Mouse (Mus musculus): ENCODE measurements around the gene A730061H03Rik. TPM values are rescaled to one million over a fixed set of nuclear protein-coding genes. Genes with fewer than 3 reads are reported as not detected.

Gene A730061H03Rik
- polyA plus RNA-seq, 1 experiment from 2014 or later = 0.55 TPM

DNA sequence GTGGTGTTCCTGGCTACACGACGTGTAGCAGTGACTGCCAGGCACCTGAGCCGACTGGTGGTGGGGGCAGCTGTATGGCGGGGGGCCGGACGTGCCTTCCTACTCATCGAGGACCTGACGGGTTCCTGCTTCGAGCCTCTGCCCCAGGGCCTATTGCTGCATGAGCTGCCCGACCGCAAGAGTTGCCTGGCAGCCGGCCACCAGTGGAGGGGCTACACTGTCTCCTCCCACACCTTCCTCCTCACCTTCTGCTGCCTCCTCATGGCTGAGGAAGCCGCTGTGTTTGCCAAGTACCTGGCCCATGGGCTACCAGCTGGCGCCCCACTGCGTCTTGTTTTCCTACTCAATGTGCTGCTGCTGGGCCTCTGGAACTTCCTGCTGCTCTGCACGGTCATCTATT, 16.2 kb upstream of the A730061H03Rik start:
- no peaks in the 10 kb centered on the region for H3K9me3 ChIP-seq (replicated peaks; ENCODE audit: control insufficient read depth, low read length, poor library complexity, severe bottlenecking)
- no peak overlapping the region for H3K4me2 ChIP-seq (ENCODE audit: low read length)
- H3K4me1 ChIP-seq (ENCODE audit: control insufficient read depth, insufficient read depth, low read length) = peaks cover 9% of the 10 kb centered on the region
- no peak overlapping the region for H3K4me3 ChIP-seq (ENCODE audit: low read depth, low read length)
- no peak for ATAC-seq
- H3K36me3 ChIP-seq (ENCODE audit: control insufficient read depth, insufficient read depth, low read length) = no peaks in the 10 kb centered on the region
- WGBS = 83% methylated on average over 16 of the region's 16 CpGs
- no peak overlapping the region for H3K9ac ChIP-seq (ENCODE audit: low read depth, low read length)
- no peaks in the 10 kb centered on the region for H3K27me3 ChIP-seq (ENCODE audit: control insufficient read depth, insufficient read depth, low read depth, low read length)
- no peak overlapping the region for H3K27ac ChIP-seq (ENCODE audit: low read length)

DNA sequence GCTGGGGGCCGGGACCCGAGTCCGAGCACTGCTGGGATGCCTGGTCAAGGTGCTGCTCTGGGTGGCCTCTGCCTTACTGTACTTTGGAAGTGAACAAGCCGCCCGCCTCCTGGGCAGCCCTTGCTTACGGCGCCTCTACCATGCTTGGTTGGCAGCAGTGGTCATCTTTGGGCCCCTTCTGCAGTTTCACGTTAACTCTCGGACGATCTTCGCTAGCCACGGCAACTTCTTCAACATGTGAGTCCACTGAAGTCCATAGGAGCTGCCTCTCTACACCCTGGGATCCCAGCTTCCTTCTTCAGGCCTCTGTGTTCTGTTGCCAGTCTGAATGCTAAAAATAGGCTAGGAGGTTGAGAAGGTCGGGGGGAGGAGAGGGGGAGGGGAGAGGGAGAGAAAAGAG, 15.5 kb upstream of the A730061H03Rik start:
- Histone ChIP-seq H3K4me3 (ENCODE audit: low read depth, low read length) (no peak overlapping the region), H3K36me3 (ENCODE audit: control insufficient read depth, insufficient read depth, low read length) (no peaks in the 10 kb centered on the region), H3K27me3 (ENCODE audit: control insufficient read depth, insufficient read depth, low read depth, low read length) (no peaks in the 10 kb centered on the region), H3K27ac (ENCODE audit: low read length) (no peak overlapping the region), H3K4me2 (ENCODE audit: low read length) (no peak overlapping the region), H3K9me3 (replicated peaks; ENCODE audit: control insufficient read depth, low read length, poor library complexity, severe bottlenecking) (no peaks in the 10 kb centered on the region), H3K4me1 (ENCODE audit: control insufficient read depth, insufficient read depth, low read length) (peaks cover 9% of the 10 kb centered on the region), H3K9ac (ENCODE audit: low read depth, low read length) (no peak overlapping the region)
- 77% methylated on average over 13 of the region's 13 CpGs for WGBS
- no peak for ATAC-seq

DNA sequence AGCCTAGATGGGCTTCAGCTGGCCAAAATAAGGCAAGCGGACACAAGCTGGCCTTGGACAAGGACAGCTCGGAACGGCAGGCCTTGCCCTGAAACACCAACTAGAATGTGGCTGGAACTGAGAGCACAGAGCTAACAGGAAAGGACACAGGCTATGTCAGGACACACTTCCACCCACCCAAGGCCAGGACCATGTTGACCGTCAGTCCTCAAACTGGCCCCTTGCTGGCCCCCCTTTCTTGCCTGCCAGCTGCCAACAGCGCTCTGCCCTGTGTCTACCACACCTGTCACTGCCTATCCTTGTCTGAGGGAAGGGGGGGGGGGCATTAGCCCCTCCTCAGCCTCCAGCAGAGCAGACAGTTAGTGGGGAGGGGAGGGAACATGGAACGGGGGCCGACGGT, 15.1 kb upstream of the A730061H03Rik start, which contains the start of gene Fitm1:
TSS of gene Fitm1 (plus strand) at position 316 of the 400 bp plus-strand sequence.
- 87% methylated on average over 8 of the region's 8 CpGs for WGBS

DNA sequence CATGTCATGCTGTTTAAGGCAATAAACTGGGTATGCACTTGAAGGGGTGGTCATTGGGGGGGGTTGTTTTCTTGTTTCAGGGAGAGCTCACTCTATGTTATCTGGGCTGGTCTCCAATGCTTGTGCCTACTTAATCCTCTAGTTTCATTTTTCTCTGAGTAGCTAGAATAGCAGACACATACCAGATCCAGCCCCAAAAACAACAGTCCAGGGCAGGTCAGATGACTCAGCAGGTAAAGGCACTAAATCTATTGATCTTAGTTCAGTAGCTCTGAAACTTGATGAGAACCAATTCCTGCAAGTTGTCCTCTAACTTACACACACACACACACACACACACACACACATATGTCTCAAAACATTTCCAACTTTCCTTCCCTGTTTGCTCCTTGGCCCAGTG, 11.6 kb upstream of the A730061H03Rik start:
- Histone ChIP-seq H3K4me1 (ENCODE audit: control insufficient read depth, insufficient read depth, low read length) (no peaks in the 10 kb centered on the region), H3K9me3 (replicated peaks; ENCODE audit: control insufficient read depth, low read length, poor library complexity, severe bottlenecking) (no peaks in the 10 kb centered on the region), H3K4me3 (ENCODE audit: low read depth, low read length) (no peak overlapping the region), H3K4me2 (ENCODE audit: low read length) (no peak overlapping the region), H3K9ac (ENCODE audit: low read depth, low read length) (no peak overlapping the region), H3K36me3 (ENCODE audit: control insufficient read depth, insufficient read depth, low read length) (peaks cover 17% of the 10 kb centered on the region; the same call in 1 of the 2 replicates), H3K27ac (ENCODE audit: low read length) (no peak overlapping the region), H3K27me3 (ENCODE audit: control insufficient read depth, insufficient read depth, low read depth, low read length) (no peaks in the 10 kb centered on the region)
- ATAC-seq = no peak

More for the DNA sequence above, 15.1 kb upstream of the A730061H03Rik start, which contains the start of gene Fitm1:
- Histone ChIP-seq H3K4me1 (ENCODE audit: control insufficient read depth, insufficient read depth, low read length) (peaks cover 9% of the 10 kb centered on the region), H3K9ac (ENCODE audit: low read depth, low read length) (no peak within 1 kb of the TSS), H3K4me3 (ENCODE audit: low read depth, low read length) (no peak within 1 kb of the TSS), H3K4me2 (ENCODE audit: low read length) (no peak within 1 kb of the TSS), H3K27ac (ENCODE audit: low read length) (no peak within 1 kb of the TSS), H3K36me3 (ENCODE audit: control insufficient read depth, insufficient read depth, low read length) (no peaks in the 10 kb centered on the region), H3K27me3 (ENCODE audit: control insufficient read depth, insufficient read depth, low read depth, low read length) (no peaks in the 10 kb centered on the region), H3K9me3 (replicated peaks; ENCODE audit: control insufficient read depth, low read length, poor library complexity, severe bottlenecking) (no peaks in the 10 kb centered on the region)
- no peak for ATAC-seq

DNA sequence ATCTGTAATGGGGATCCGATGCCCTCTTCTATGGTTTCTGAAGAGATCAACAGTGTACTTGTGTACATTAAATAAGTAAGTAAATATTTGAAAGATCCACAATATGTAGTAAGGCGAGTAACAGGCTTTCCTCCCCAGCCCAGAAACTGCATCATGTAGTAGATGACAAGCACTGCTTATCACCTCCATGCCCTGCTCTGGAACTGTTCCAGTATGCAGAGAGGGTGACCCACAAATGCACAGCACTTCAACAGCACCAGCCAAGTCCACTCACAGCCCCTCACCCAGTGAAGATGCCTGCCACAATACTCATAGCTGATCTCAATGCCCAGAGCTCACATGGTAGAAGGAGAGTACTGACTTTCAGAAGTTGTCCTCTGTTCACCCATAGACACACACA, 10.4 kb upstream of the A730061H03Rik start:
- 93% methylated on average over 2 of the region's 2 CpGs for WGBS
- no peak overlapping the region for H3K9ac ChIP-seq (ENCODE audit: low read depth, low read length)
- no peak overlapping the region for H3K4me3 ChIP-seq (ENCODE audit: low read depth, low read length)
- no peaks in the 10 kb centered on the region for H3K27me3 ChIP-seq (ENCODE audit: control insufficient read depth, insufficient read depth, low read depth, low read length)
- no peak overlapping the region for H3K27ac ChIP-seq (ENCODE audit: low read length)
- no peak for ATAC-seq
- H3K4me2 ChIP-seq (ENCODE audit: low read length) = no peak overlapping the region
- no peaks in the 10 kb centered on the region for H3K9me3 ChIP-seq (replicated peaks; ENCODE audit: control insufficient read depth, low read length, poor library complexity, severe bottlenecking)
- H3K36me3 ChIP-seq (ENCODE audit: control insufficient read depth, insufficient read depth, low read length) = peaks cover 21% of the 10 kb centered on the region; the same call in 1 of the 2 replicates
- H3K4me1 ChIP-seq (ENCODE audit: control insufficient read depth, insufficient read depth, low read length) = no peaks in the 10 kb centered on the region

DNA sequence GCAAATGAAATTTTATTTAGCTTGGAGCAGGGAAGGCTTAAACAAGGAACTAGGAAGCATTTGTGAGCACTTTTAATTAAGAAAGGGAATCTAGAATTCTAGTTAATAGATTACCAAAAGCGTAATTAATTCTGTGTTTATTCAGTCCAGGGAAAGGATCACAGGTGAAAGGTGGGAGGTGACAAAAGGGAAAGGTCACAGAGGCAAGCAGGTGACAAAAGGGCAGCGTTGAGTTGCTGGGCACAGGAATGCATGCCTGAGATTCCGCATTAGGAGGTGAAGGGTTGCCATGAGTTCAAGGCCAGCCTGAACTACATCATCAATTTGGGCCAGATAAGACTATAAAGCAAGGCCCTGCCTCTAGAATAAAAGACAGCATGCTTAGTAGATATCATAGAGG, 7.3 kb upstream of the A730061H03Rik start:
- Histone ChIP-seq H3K4me1 (ENCODE audit: control insufficient read depth, insufficient read depth, low read length) (0 out of 2 replicates have a peak, but pooled peaks cover under 1% of the 10 kb centered on the region), H3K27me3 (ENCODE audit: control insufficient read depth, insufficient read depth, low read depth, low read length) (no peaks in the 10 kb centered on the region), H3K36me3 (ENCODE audit: control insufficient read depth, insufficient read depth, low read length) (peaks cover 34% of the 10 kb centered on the region), H3K9me3 (replicated peaks; ENCODE audit: control insufficient read depth, low read length, poor library complexity, severe bottlenecking) (no peaks in the 10 kb centered on the region), H3K4me2 (ENCODE audit: low read length) (no peak overlapping the region), H3K9ac (ENCODE audit: low read depth, low read length) (no peak overlapping the region), H3K27ac (ENCODE audit: low read length) (no peak overlapping the region), H3K4me3 (ENCODE audit: low read depth, low read length) (no peak overlapping the region)
- ATAC-seq = no peak
- 91% methylated on average over 3 of the region's 3 CpGs for WGBS

DNA sequence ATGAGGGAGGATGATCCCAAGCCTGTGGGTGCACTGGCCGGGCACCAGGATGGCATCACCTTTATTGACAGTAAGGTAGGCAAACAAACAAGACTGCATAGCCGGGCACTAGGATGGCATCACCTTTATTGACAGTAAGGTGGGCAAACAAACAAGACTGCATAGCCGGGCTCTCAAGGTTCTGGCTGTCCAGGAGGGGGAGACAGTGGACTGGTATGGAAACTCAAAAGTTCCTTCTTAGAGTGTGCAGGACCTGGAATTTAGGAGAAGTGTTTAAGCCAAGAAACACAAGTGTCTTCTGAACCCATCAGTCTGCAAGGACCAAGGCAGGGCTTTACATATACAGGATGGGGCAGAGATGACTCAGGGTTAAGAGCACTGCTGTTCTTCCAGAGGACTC, 5.5 kb upstream of the A730061H03Rik start:
- 93% methylated on average over 3 of the region's 3 CpGs for WGBS
- ATAC-seq = no peak
- H3K27ac ChIP-seq (ENCODE audit: low read length) = no peak overlapping the region
- H3K4me3 ChIP-seq (ENCODE audit: low read depth, low read length) = no peak overlapping the region
- no peak overlapping the region for H3K9ac ChIP-seq (ENCODE audit: low read depth, low read length)
- H3K4me2 ChIP-seq (ENCODE audit: low read length) = no peak overlapping the region
- H3K4me1 ChIP-seq (ENCODE audit: control insufficient read depth, insufficient read depth, low read length) = peaks cover 16% of the 10 kb centered on the region
- H3K9me3 ChIP-seq (replicated peaks; ENCODE audit: control insufficient read depth, low read length, poor library complexity, severe bottlenecking) = no peaks in the 10 kb centered on the region
- no peaks in the 10 kb centered on the region for H3K27me3 ChIP-seq (ENCODE audit: control insufficient read depth, insufficient read depth, low read depth, low read length)
- peaks cover 34% of the 10 kb centered on the region for H3K36me3 ChIP-seq (ENCODE audit: control insufficient read depth, insufficient read depth, low read length)

DNA sequence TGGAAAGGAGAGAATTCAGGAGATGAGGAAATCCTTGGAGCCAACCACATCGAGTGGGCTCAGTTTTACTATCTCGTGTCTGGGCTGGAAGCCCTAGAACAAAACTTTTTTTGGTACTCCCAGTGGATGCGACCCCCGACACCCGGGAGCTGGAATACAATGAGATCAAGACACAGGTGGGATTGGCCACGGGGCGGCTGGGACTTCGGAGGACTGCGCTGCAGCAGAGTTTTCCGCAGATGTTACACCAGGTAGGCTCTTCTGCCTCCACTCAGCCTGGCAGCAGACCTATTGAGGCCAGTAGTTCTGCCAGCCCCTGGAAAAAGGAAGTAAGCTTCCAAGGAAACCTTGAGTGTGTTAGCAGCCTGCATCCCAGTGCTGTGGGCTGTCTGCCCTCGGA, 3.0 kb upstream of the A730061H03Rik start:
- Histone ChIP-seq H3K27ac (ENCODE audit: low read length) (no peak overlapping the region), H3K36me3 (ENCODE audit: control insufficient read depth, insufficient read depth, low read length) (peaks cover 23% of the 10 kb centered on the region), H3K9ac (ENCODE audit: low read depth, low read length) (no peak overlapping the region)

DNA sequence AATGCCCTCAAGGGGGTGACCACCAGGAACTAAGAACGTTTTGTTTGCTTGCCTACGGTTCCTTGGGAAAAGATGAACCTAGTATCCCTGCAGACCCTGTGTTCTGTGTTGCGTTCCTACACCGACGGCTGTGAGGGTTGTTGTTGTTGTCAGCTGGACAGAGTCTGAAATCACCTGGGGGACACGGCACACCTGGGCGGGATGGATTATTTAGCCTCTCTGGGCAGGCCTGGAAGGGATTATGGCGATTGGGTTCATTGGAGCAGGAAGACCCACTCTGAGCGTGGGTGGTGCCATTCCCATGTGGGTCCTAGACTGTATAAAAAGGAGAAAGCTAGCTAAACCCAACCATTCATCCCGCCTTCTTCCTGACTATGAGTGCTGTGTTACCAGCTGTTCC, 1.7 kb upstream of the A730061H03Rik start:
- H3K36me3 ChIP-seq (ENCODE audit: control insufficient read depth, insufficient read depth, low read length) = peaks cover 18% of the 10 kb centered on the region
- no peak overlapping the region for H3K4me2 ChIP-seq (ENCODE audit: low read length)
- 87% methylated on average over 10 of the region's 10 CpGs for WGBS
- no peak for ATAC-seq
- peaks cover 20% of the 10 kb centered on the region for H3K4me1 ChIP-seq (ENCODE audit: control insufficient read depth, insufficient read depth, low read length)
- H3K4me3 ChIP-seq (ENCODE audit: low read depth, low read length) = no peak overlapping the region
- H3K27ac ChIP-seq (ENCODE audit: low read length) = no peak overlapping the region
- no peak overlapping the region for H3K9ac ChIP-seq (ENCODE audit: low read depth, low read length)
- H3K27me3 ChIP-seq (ENCODE audit: control insufficient read depth, insufficient read depth, low read depth, low read length) = no peaks in the 10 kb centered on the region
- H3K9me3 ChIP-seq (replicated peaks; ENCODE audit: control insufficient read depth, low read length, poor library complexity, severe bottlenecking) = no peaks in the 10 kb centered on the region

More for the DNA sequence above, 3.0 kb upstream of the A730061H03Rik start:
- peaks cover 20% of the 10 kb centered on the region for H3K4me1 ChIP-seq (ENCODE audit: control insufficient read depth, insufficient read depth, low read length)
- no peaks in the 10 kb centered on the region for H3K27me3 ChIP-seq (ENCODE audit: control insufficient read depth, insufficient read depth, low read depth, low read length)
- H3K4me3 ChIP-seq (ENCODE audit: low read depth, low read length) = no peak overlapping the region
- H3K9me3 ChIP-seq (replicated peaks; ENCODE audit: control insufficient read depth, low read length, poor library complexity, severe bottlenecking) = no peaks in the 10 kb centered on the region
- 93% methylated on average over 11 of the region's 11 CpGs for WGBS
- H3K4me2 ChIP-seq (ENCODE audit: low read length) = no peak overlapping the region
- no peak for ATAC-seq
